Mouse (Mus musculus): Measurements from ENCODE around the gene Mycbpap.
A peak's percentile ranks its signal among the peaks of the same experiment; 100 is the strongest.

- TF ChIP-seq EP300 (IDR thresholded peaks at IDR 0.05; ENCODE audit: low read depth) (no peak), CTCF (IDR thresholded peaks at IDR 0.05; ENCODE audit: low read depth) (peak; percentile 23)
Observed at GRCm38 (mm10) chr11:94565151-94565479, 43.6 kb upstream of the Mycbpap start.

All from liver, postnatal 0 days (tissue).